Mouse (Mus musculus) 416B (cell line): ENCODE results near the gene Vmn1r157.
"Not testable (repeated sequence)": the region's sequence is repeated elsewhere in the genome, so short reads cannot be mapped to it uniquely, and the experiment has no call there.

ENCODE experiments used
- DNase-seq: peaks from one replicate; pipeline ENCODE4 v3.0.0; 2011; ENCODE audit warnings: low read depth

The Vmn1r157 gene

GRCm38 (mm10) chr7:22761397-22761796 lies at the start of gene Vmn1r157:
TSS of gene Vmn1r157 (plus strand) at chr7:22761697.
- not testable (repeated sequence) for DNase-seq

GRCm38 (mm10) chr7:22719610-22720009 lies 41.9 kb upstream of the Vmn1r157 start, which contains the start of gene Gm4567:
TSS of gene Gm4567 (minus strand) at chr7:22719710.
- DNase-seq, result not testable (repeated sequence)

- not testable (repeated sequence) for DNase-seq
Observed at GRCm38 (mm10) chr7:22775981-22776380, 14.5 kb downstream of the Vmn1r157 start.

GRCm38 (mm10) chr7:22790682-22791081 lies 29.2 kb downstream of the Vmn1r157 start, which contains the start of gene Vmn1r158:
TSS of gene Vmn1r158 (minus strand) at chr7:22790782.
- not testable (repeated sequence) for DNase-seq
